Mouse (Mus musculus) ES-CJ7 (cell line): Measurements from ENCODE around the gene Sh3d21.
A peak's percentile ranks its signal among the peaks of the same experiment; 100 is the strongest.

Experiments
- DNase-seq: peaks from one replicate; pipeline ENCODE4 v3.0.0; 2011; ENCODE audit warnings: low read depth, low spot score

Gene Sh3d21

GRCm38 (mm10) chr4:126109613-126110373 is 53.5 kb downstream of the Sh3d21 start:
- no peak for DNase-seq

- DNase-seq, result no peak
Observed at GRCm38 (mm10) chr4:126108061-126108740, 55.1 kb downstream of the Sh3d21 start.

- no peak for DNase-seq
Observed at GRCm38 (mm10) chr4:126105131-126105783, 58.0 kb downstream of the Sh3d21 start.

- DNase-seq, result no peak
Observed at GRCm38 (mm10) chr4:126104261-126105075, 58.8 kb downstream of the Sh3d21 start.

- DNase-seq, result peak; percentile 98
Observed at GRCm38 (mm10) chr4:126103590-126104068, 59.7 kb downstream of the Sh3d21 start, which contains the start of gene Stk40. Stk40 (plus strand) TSS chr4:126103957.

- peak; percentile 72 for DNase-seq
Observed at GRCm38 (mm10) chr4:126103057-126103581, 60.2 kb downstream of the Sh3d21 start.

GRCm38 (mm10) chr4:126102061-126102841 is 61.0 kb downstream of the Sh3d21 start:
- DNase-seq, result peak; percentile 79

- no peak for DNase-seq
Observed at GRCm38 (mm10) chr4:126100764-126101163, 62.5 kb downstream of the Sh3d21 start.
